Mouse (Mus musculus): Measurements from ENCODE around the gene Nlrp9b.
"Not testable (repeated sequence)": the region's sequence is repeated elsewhere in the genome, so short reads cannot be mapped to it uniquely, and the experiment has no call there.

The Nlrp9b gene

GRCm38 (mm10) chr7:19991165-19991564 is at the start of gene Nlrp9b:
Gene Nlrp9b (plus strand): TSS chr7:19991465.
- DNase-seq (ENCODE audit: inconsistent age in 2 of 2, low spot score in 1 of 2): not testable (repeated sequence)

- no peak for DNase-seq (ENCODE audit: inconsistent age in 2 of 2, low spot score in 1 of 2)
Observed at GRCm38 (mm10) chr7:19944709-19945108, 46.6 kb upstream of the Nlrp9b start.

DNA sequence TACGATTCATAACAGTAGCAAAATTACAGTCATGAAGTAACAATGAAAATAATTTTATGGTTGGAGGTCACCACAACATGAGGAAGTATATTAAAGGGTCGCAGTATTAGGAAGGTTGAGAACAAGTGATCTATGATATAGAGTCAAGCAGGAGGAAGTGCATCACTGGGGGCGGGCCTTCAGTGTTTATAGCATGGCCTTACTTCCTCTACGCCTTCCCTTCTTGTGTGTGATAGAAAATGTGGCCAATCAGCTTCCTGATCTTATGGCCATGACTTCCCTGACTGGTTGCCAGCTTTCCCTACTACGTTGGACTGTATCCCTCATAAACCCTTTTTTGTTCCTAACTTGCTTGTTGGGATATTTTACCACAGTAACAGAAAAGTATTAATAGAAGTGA is 46.1 kb upstream of the Nlrp9b start:
- DNase-seq (ENCODE audit: inconsistent age in 2 of 2, low spot score in 1 of 2): no peak

GRCm38 (mm10) chr7:19945821-19946515 is 45.3 kb upstream of the Nlrp9b start:
- DNase-seq (ENCODE audit: inconsistent age in 2 of 2, low spot score in 1 of 2): no peak

DNA sequence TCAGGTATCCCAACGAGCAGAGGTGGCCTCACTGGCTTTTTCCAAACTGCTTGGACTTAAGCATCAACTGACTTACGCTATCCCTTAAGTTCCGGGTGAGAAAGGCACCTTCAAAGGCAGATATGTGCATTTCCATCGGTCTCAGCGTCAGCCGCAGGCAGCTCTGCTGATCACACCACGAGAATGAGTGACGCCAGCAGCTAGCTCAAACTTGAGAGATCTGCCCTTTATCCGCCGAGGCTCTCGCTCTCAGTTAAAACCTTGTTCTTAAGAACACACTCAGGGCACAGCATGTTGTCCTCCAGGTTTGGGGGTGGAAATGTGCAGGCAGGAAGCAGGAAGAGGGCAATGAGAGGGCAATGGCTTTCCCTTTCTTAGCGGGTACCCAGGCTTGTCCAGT is 42.3 kb upstream of the Nlrp9b start:
- DNase-seq (ENCODE audit: inconsistent age in 2 of 2, low spot score in 1 of 2): no peak

GRCm38 (mm10) chr7:19949996-19950395 is 41.3 kb upstream of the Nlrp9b start:
- DNase-seq (ENCODE audit: inconsistent age in 2 of 2, low spot score in 1 of 2): no peak

GRCm38 (mm10) chr7:19950589-19950988 is 40.7 kb upstream of the Nlrp9b start, which contains the start of gene Igsf23:
Gene Igsf23 (minus strand): TSS chr7:19950756.
- no peak for DNase-seq (ENCODE audit: inconsistent age in 2 of 2, low spot score in 1 of 2)

- DNase-seq (ENCODE audit: inconsistent age in 2 of 2, low spot score in 1 of 2): peak; percentile 60 to 85
Observed at GRCm38 (mm10) chr7:19952320-19952986, 38.8 kb upstream of the Nlrp9b start.

DNA sequence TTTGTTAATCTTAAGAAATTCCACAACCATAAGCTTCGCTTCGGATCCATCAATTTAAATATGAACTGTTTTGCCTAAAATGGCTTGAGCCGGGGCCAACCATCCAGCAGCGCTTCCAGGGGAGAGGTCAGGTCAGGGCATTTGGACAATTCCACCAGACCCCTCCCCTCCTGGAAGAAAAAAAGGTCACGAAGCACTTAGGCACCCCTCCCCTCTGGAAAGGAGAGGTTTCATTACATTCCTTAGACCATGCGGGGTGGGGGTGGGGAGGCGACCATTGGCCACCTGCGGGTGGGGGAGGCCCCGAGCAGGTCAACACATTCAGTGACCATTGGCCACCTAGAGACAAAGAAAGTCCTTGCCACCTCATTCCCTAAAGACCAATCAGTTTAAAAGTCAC is 38.2 kb upstream of the Nlrp9b start:
- no peak for DNase-seq (ENCODE audit: inconsistent age in 2 of 2, low spot score in 1 of 2)

GRCm38 (mm10) chr7:19955861-19956260 is 35.4 kb upstream of the Nlrp9b start:
- no peak for DNase-seq (ENCODE audit: inconsistent age in 2 of 2, low spot score in 1 of 2)

GRCm38 (mm10) chr7:19956341-19956781 is 34.9 kb upstream of the Nlrp9b start:
- peak; percentile 84 to 96 for DNase-seq (ENCODE audit: inconsistent age in 2 of 2, low spot score in 1 of 2)

GRCm38 (mm10) chr7:19962423-19962822 is 28.8 kb upstream of the Nlrp9b start:
- no peak for DNase-seq (ENCODE audit: inconsistent age in 2 of 2, low spot score in 1 of 2)

DNA sequence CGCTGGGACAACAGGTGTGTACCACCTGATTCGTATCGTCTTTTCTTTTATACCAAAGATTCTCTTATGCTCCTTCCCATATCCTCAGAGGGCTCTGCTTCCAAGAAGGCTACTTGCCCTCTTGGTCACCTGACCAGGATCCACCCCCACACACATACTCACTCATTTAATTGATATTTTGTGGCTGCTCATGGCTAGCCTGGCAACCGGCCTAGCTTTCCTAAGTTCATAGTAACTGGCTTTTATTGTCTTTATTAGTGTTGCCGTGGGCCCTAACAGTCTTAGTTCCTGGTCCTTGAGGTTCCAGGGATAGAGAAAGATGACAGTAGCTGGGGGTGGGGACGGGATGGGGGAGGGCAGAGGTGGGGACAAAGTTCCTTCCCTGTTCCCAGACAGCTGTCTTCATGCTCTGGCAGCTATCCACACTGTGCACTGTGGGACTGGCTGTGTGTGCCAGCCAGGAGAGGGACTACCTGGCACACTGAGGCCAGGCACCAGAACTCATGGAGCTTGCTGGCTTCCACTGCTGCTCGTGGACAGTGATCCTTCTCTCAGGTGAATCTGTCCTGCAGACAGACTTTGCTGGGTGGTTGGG is 26.2 kb upstream of the Nlrp9b start, which contains the start of gene Ceacam20:
Gene Ceacam20 (plus strand): TSS at position 428 of the 595 bp plus-strand sequence.
- DNase-seq (ENCODE audit: inconsistent age in 2 of 2, low spot score in 1 of 2): no peak

- no peak for DNase-seq (ENCODE audit: inconsistent age in 2 of 2, low spot score in 1 of 2)
Observed at GRCm38 (mm10) chr7:19969106-19969505, 22.2 kb upstream of the Nlrp9b start.

- no peak for DNase-seq (ENCODE audit: inconsistent age in 2 of 2, low spot score in 1 of 2)
Observed at GRCm38 (mm10) chr7:19969541-19970090, 21.6 kb upstream of the Nlrp9b start.

DNA sequence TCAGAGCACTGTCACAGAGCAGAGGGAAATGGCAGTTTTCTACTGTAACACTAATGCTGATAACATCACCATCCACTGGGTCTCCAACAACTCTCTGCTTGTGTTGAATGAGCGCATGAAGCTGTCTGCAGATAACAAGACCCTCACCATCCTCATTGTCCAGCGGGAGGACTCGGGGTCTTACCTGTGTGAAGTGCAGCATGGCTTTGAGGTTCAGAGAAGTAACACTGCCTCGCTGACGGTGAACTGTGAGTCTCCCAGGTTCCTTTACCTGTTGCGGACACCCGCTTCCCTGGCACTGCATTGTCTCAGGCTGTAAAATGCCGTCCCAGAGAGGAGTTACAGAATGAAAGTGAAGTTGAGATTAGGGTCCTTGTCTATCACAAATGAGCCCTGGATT is 21.1 kb upstream of the Nlrp9b start:
- DNase-seq (ENCODE audit: inconsistent age in 2 of 2, low spot score in 1 of 2): no peak

GRCm38 (mm10) chr7:19971516-19971915 is 19.7 kb upstream of the Nlrp9b start:
- no peak for DNase-seq (ENCODE audit: inconsistent age in 2 of 2, low spot score in 1 of 2)

DNA sequence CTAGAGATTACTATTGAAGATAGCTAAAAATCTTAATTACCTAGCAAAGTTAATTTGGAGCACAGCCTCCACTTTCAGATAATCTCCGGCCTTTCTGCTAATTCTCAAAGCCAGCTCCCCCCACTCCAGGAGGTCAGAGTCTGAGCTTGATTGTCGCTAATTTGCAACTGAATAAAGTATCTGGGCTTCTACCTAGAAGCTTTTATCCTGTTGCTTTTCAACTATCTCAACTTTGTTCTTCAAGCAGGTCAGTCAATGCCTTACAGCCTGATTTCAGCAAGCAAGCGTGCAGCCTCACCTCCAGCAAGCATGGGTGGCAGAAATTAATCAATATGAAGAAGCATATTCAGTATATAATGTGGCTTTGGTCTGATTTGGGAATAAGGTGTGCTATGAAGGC is 5.5 kb downstream of the Nlrp9b start:
- DNase-seq (ENCODE audit: inconsistent age in 2 of 2, low spot score in 1 of 2): not testable (repeated sequence)

DNA sequence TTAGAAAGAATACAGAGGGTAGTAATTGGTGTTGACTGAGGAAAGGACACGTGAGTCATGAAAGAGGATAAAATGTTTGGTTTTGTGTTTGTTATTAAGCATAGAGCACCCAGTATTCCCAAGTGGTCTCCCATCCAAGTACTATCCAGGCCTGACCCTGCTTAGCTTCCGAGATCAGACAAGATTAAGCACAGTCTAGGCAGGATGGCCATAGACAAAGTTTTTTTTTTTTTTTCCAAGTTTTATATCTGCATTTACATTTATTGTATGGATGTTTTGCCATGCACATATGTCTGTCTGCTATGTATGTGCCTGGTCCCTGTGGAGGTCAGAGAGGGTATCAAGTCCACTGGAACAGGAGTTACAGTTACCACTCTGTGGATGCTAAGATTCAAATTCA is 18.7 kb downstream of the Nlrp9b start:
- DNase-seq (ENCODE audit: inconsistent age in 2 of 2, low spot score in 1 of 2): no peak

- not testable (repeated sequence) for DNase-seq (ENCODE audit: inconsistent age in 2 of 2, low spot score in 1 of 2)
Observed at GRCm38 (mm10) chr7:20064100-20064499, 72.8 kb downstream of the Nlrp9b start.

GRCm38 (mm10) chr7:20078118-20078517 is 86.9 kb downstream of the Nlrp9b start:
- DNase-seq (ENCODE audit: inconsistent age in 2 of 2, low spot score in 1 of 2): not testable (repeated sequence)

- not testable (repeated sequence) for DNase-seq (ENCODE audit: inconsistent age in 2 of 2, low spot score in 1 of 2)
Observed at GRCm38 (mm10) chr7:20099380-20099779, 108.1 kb downstream of the Nlrp9b start, which contains the start of gene Vmn1r91. Gene Vmn1r91 (plus strand): TSS chr7:20099680.

Measured in adrenal gland, adult (tissue).